Mouse (Mus musculus): ENCODE results near the gene Tead1.
"Not testable (repeated sequence)": the region's sequence is repeated elsewhere in the genome, so short reads cannot be mapped to it uniquely, and the experiment has no call there.

Tead1 gene

DNA sequence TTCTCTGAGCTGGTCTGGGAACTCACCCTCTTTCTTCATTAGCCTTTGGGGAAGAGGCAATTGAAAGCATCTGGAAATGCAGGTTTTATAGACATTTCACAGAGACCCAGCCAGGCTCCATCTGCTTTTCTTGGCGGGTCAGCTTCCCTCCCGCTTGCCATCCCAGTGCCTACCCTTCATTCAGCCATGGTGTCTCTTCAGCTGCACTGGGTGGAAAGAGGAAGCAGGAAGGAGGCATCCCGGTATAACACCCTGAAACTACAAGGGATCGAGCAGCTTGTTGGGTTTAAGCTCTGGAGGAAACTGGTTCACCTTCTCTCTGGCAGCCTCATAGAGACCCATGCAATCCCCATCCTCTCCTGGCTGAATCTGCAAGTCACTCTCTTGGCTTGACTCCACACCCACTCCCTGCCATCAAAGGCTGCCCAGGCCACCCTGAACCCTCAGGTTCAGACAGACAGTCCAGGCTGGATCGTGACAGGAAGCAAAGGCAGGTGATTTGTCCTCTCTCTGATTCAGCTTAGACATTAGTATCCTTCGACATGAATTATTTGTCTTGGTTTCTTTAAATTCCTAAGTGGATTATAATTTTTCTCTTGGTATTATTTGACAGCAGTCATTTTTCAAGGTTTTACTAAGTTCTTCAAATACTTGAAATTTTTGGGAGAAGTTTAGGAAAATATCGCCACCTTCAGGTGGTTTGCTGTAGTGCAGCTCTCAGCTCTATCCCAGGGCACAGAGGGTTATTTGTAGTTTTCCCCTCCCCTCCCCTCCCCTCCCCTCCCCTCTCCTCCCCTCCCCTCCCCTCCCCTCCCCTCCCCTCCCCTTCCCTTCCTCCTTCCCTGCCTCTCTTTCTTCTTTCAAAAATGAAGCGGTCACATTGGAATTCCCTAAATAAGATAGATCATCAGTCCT, 189.7 kb downstream of the Tead1 start:
- DNase-seq = peak; percentile 70 to 79

DNA sequence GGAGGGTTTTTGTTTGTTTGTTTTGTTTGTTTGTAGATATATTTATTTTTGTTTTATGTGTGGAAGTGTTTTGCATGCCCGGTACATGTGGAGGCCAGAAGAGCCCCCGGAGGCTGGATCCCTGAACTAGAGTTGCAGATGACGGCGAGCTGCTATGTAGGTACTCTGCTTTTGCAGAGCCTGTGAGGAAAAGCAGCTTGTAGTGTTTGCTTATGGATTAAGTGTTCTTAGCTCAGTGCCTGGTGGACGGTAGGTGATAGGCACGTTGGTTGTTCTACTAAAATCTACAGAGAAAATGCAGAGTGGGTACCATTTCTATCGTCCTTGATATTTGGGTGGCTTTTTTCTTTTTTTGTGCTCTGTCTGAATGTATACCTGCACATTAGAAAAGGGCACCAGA, 192.6 kb downstream of the Tead1 start:
- no peak for DNase-seq

DNA sequence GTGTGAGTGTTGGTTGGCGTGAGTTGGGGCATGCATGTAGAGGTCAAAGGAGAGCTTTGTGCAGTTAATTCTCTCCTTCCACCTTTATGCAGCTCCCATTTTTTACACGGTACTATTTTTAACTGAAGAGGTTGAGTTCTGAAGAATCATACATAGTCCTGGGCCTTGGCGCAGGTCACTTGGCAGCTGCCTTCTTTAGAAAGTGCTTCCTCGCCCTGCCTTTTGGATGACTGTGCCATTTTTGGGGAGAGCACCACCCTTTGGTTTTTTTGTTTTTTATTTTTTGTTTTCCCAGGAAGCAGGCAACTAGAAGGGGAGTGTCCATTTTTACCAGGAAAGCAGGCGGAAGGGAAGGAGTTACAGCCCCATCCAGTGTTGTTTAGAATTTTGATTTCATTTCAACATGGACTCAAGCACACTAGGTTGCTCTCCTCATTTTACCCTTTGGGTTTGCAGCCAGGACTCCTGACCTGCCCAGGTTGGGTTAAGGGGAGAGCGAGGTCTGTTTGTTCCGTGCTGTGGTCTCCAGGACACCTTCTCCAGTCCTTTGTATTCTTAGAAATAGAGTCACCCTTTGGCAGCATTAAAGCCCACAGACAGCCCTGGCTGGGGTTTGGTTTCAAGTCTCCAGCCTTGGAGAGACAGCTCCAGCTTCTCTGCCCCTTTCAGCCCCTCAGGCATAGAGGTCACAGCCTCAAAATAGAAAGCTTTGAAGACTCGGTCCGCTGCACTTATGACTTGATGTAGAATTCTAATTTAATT, 193.5 kb downstream of the Tead1 start:
- DNase-seq = no peak

DNA sequence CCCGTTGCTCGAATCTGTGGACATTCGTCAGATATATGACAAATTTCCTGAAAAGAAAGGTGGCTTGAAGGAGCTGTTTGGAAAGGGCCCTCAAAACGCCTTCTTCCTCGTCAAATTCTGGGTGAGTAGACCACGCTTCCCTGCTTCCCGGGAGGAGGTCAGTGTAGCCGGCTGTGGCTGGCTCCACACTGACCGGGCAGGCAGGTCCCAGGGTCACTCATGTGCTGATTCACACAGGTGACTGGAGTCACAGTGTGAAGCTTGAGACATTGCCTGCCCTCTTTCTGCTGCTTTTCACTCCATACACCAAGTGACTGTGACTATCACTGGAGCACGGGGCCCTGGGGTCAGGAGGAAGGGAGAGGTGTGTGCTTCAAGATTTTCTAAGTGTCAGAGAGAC, 197.0 kb downstream of the Tead1 start:
- DNase-seq = no peak

DNA sequence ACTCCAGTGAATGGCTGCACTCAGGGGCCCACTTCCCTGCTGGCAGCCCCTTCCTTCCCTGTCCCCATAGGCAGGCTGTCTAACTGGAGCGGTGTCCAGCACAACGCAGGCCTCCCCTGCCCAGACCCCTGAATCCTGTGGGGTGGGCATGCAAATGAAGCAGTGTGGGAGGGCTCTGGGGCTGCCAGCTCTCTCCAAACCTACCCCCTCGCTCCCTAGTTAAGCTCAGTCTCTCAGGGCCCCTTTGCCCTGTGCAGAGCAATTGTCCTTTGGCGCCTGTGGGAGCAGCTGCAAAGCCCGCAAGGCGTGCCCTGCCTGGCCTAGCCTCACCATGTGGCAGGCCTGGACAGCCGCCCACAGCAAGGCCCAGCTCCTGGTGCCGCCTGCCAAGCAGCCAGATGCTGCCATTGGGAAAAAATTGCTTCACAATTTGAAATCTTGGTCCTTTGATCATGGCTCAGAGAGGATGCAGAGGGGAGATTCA, 204.7 kb downstream of the Tead1 start:
- DNase-seq = peak; percentile 72 to 81

DNA sequence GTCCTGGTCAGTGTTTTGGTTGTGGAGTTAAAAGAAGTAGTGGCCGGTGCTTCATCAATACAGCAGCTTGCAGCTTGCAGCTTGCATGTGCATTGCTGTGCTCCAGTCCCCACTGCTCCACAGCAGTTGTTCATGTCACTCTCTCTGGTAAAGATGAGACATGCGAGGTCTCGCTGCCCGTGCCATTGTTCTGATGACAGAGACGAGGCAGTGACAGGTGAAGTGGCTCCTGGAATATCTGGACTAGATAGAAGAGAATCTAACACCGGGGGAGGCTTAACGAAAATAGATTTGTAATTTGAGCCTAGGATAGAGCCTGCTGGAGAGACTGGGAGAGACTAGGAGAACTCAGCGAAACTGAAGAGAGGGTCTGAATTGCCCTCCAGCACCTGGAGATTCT, 206.4 kb downstream of the Tead1 start:
- DNase-seq = no peak

DNA sequence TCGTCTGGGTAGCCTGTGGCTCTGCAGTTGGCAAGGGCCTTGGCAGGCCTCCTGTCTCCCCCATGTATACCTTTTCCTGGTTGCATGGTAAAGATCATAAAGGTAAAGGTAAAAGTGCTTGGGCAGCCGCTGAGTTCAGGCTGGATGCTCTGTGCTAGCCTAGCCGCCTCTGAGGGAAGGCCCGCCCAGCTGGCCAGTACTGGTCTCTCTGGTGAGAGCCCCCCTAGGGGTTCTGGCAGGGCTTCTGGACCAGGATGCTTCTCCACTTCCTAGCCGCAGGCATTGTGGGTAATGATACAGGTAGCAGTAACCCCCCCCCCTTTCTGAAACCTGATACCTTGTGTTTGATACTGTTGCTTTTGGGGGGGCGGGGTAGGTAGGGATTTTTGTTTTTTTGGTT, 212.8 kb downstream of the Tead1 start:
- peak in 1 of 2 experiments; percentile 22 for DNase-seq

DNA sequence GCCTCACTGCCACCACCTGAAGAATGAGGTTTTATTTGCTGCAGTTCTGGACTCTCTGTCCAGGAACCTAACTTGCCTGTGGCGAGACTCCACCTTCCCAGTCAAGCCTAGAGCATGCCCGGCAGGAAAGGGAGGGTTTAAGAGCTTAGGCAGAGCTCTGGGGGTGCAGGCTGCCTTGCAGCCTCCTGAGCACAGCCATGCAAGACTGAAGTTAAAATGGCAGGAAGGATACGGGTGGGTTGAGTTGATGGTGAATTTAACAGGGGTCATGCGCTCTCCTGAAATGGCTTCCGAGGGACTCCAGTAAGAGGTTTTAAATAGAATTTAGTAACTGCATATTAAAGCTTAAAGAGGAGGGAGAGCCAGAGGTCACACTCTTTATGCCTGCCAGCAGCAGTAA, 213.5 kb downstream of the Tead1 start:
- DNase-seq = no peak

DNA sequence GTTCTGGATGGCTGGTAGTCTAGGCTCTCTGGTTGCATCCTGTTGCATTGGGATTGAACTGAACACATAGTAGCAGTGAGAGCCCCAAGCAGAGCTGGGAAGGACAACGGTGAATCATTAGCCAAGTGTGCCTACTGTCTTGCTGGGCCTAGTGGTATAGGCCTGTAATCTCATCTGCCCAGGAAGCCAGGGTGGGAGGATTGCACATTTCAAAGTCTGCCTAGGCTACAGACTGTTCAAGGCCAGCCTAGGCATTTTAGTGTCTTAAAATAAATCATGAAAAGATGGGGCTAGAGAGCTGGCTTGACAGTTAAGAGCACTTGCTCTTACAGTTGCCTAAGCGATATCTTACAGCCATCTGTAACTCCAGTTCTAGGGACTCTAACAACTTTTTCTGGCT, 217.2 kb downstream of the Tead1 start:
- no peak for DNase-seq

DNA sequence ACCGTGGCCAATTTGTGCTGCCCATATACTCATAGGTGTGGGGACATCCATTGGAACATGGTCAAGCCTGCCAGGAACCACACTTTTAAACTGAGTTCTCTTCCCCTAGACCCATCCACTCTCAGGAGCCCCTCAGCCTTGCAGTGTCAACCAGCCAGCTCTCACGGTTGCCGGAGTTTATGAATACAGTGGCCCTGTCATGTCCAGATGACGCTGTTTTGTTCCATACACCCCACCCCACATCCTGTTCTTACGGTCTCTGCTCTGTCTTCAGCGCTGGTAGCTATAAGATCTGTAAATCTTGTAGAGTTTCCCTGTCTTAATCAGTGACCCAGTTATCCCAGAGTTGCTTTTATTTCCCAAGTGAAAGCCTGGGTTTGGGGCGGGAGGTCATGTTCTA, 222.6 kb downstream of the Tead1 start:
- DNase-seq = no peak

DNA sequence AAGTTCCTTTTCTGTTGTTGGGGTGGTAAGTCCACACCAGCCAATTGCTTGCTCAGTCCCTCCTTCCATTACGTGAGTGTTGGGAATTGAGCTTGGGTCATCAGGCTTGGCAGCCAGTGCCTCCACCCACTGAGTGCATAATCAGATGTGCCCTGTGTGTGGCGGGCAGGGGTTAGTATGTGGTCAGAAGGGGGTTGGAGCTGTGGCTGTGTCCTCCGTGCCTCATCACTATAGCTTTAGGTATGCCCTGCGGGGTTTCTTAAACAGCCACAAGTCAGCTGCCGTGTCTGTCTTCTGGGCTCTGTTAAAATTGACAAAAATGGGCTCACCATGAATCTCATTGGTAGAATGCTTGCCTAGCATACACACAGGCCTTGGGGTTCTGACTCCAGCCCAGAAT, 227.7 kb downstream of the Tead1 start:
- DNase-seq = no peak

DNA sequence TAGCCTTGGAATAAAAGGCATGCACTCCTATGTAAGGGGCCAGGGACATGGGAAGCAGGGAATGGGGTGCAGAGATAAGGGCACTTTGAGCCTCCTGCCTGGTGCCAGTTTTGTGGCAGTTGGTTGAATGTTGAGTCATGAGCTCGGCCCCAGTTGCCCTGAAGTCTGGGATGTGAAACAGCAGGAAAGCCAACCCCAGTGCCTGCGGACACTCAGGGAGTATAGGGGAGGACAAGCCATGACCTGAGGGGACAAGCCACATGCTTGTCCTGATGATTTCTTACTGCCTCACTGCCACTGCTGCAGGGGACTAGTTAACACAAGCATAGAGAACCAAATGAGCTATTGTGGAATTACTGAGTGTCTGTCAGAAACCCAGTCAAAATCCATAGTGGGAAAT, 228.3 kb downstream of the Tead1 start:
- no peak for DNase-seq

DNA sequence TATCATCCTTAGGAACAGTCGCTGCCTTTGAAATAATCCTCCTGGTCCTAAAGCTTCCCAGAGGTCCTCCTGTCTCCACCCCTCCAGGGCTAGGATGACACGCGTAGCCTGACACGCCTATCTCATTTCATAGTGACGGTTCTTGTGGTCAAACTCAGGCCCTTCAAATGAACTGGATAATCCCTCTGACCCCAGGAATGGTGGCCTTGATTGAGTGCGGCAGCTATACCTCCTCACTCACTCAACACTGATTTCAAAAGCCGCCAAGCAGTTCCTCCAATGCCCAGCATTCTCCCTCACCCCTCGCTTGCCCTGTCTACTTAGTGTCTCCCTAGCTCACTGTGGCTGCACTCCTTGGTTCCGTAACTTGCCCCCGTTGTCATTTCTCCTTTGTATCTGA, 230.0 kb downstream of the Tead1 start:
- DNase-seq = no peak

DNA sequence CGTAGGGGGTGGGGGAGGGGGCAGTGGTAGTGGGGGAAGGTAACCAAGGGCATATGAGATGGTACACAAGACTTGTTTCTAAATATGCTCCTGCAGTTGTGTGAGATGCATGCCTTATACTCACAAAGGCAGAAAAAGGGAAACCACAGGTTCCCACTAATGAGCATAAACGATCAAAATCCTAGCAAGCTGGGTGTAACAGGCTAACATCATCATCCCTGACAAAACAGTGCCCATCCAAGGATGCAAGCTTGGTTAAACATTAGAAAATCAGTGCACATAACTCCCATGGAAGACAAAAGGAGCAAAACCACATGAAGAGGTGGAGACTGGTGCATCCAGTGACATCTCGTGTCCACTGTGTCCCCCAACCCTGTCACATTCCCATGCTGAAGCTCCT, 233.9 kb downstream of the Tead1 start:
- no peak for DNase-seq

DNA sequence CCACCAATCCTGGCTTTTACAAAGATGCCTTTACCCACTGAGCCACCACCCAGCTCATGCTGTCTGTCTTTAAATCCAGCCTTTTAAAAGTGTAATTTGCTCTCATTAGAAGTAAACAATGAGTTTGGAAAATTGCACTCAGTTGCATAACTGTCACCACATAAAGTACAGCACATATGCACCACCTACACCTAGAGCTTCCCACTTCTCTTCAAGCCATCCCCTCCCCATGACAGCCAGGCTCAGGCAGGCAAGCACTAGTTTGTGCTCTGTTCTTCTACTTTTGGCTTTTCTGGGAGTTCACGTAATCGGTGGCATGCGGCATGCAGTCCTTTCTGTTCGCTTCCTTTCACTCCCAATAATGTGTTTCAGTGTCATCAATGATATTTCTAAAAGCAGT, 236.5 kb downstream of the Tead1 start:
- DNase-seq = no peak

DNA sequence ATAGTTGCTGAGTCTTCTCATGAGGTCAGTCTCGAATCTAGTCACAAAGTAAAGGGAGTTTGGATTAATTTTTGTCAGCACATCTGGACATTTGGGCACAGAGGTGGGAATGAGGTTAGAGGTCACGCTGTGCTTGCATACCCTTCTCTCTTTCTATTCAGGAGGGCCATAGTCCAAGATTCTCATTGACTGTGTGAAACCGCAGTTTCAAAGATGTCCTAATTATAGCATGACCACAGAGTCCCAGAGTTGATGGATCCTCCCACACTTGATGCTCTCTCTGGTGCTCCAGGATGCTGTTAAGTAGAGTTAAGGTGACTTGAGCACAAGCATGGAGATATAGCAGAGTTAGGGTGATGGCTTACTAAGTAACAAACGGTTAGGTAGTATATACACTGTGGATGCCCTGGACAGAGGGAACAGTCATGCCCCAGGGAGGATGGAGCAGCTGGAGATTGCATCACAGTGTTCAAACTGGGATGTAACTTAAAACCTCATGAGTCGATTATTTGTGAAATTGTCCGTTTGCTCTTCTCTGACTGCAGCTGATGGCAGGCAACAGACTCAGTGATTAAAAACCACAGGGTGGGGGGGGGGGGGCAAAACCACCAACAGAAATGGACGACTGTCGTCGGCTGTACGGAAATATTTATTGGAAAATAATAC, 238.6 kb downstream of the Tead1 start:
- DNase-seq = no peak

DNA sequence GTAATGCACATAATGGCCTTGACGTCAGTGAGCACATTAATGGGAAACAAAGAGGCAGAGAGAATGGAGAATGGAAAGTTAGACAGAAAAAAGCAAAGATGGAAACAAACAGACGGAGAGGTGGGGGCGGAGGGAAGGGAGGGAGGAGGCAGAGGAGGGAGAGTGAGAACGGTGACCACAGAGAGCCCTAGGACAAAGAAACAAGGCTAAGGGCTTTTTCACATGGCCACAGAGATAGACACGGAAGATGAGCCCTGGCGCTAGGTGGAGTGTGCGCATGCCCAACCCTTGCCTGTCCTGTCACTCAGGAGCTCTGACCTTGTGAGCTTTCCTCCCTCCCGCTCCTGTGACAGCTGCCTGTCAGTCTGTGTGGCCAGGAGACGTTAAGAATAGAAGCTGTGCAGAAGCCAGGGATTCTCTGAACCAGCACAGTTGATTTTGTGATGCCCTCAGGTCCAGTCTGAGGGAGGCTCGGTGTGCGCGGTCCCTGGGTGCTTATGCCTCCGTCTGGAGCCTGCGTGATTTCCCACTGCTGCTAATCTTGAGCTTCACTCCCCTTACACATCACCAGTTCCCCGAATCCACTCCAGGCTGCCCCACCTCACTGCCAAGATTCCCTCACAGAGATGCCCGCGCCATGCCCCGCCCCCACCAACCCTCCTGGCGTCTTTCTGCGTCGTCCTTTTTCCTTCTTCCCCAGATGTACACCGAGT, 239.3 kb downstream of the Tead1 start:
- DNase-seq = peak; percentile 74 to 81

DNA sequence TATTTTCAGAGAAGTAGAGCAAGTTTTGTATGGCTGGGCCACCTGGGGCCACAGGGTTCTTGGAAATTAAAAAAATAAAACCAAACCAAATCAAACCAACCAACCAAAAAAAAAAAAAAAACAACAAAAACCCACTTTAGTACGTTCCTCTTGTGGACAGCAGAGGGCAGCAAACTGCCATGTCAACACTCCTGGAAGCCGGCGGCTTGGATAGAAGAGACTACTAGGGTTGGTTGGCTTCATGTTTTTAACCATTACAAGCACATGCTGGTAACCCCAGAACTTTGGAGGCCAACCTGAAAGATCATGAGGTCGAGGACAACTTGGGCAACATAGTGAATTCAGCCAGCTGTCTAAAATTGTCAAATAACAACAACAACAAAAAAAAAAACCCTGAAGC, 240.7 kb downstream of the Tead1 start:
- DNase-seq = peak; percentile 68 to 82

DNA sequence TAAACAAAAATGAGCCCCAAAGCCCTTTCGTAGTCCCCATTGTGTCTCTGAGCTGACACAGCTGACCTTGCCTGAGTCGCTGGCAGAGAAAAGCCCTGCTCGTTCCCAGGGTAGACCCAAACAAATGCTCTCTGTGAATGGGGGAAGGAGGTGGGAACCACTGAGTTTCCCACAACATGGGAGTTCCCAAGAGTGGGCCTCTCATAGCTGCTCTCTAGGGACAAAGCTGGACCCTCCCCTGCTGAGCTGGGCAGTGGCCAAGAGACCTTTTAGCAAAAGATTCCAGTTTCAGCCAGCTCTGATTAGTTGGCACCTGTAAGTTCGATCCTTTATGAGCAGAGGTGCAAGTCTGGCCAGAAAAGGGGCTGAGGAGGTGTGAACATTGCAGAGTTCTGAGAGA, 243.7 kb downstream of the Tead1 start:
- no peak for DNase-seq

DNA sequence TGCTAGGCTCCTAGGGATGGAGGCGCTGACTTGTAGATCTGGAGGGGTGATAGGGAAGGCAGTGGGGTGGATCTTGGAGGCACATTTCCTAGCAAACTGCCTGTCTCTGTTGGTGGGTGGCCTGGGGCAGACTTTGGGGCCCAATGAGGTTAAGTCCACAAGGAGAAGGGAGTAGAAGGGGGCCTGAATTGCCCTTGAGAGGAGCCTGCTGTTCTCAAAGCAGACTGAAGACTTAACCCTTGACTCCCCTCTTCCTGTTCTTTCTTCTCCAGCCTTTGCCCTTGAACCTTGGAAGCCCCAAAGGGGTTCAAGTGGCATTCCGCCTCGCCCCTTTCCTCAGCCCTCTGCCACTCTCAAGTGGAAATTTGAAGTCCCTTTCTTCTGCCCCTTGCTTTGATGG, 244.6 kb downstream of the Tead1 start:
- DNase-seq = no peak

DNA sequence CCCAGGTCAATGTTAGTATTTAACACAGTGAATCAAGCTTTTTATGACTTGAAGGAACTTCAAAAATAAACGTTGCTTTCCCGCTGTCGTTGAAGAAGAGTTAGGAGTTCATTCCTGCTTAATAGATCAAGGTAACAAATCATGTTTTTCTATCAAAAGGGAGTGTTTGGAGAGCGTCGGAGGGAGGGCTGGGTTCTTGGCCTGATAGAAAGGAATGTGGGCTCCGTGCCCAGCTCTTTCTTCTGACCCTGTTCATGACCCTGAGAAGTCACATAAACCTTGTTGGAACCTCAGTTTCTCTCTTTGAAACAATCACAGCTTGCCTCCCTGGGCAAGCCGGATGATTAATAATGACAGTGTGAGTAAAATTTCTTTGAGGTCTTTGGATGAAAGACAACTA, 251.6 kb downstream of the Tead1 start:
- no peak for DNase-seq

DNA sequence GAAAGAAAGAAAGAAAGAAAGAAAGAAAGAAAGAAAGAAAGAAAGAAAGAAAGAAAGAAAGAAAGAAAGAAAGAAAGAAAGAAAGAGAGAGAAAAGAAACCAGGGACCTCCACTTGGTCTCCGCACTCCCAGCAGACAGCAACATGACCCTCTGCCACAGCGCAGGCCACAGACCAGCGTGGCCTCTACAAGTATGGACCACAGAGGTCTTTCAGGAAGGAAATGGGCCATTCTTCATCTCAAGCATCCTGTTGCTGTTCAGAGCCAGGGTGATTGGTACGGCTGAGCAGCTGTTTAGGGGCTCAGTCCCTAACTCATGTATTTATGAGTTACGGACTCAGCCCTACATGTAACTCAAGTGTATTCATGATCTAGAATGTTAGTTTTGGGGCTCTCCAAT, 256.8 kb downstream of the Tead1 start:
- DNase-seq = not testable (repeated sequence)

DNA sequence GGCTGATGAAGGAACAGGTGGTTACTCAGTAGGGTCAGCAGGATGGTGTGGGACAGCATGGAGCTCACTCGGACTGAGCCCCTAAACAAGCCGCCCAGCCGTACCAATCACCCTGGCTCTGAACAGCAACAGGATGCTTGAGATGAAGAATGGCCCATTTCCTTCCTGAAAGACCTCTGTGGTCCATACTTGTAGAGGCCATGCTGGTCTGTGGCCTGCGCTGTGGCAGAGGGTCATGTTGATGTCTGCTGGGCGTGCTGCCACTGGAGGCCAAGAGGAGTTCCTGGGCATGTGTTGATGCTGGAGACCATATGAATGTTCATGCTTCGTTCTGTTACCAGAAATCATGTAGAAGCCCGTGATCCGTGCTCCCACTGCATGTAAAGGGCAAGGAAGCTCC, 258.0 kb downstream of the Tead1 start:
- no peak for DNase-seq

Data from cerebellum, postnatal 25 days (tissue).